ENCODE assay signal across 24 mouse cellular contexts in the genomic region with DNA sequence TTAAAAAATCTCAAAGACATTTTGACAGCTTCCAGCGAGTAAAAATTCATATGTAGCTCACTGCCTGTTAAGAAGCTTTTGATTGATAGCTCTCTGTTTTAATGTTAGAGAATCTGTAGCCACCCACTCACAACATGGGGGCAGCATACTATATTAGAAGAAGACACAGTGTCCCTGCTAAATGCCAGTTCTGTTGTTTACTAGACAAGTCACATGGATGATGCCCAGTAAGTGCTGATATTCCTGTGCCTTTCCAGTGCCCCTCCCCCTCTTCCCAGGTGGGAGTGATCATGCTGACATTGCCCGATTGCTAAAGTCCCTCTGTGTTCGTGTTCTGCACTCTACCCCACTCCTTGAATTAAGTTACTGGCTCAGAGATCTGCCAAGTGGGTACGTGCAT.
"Had no signal": no experiment of that assay in that cellular context is flagged by ENCODE, and none has a peak within 500 bp of the region (broad histone marks: within the 10 kb centered on the region; RNA-seq: fewer than 3 reads in every experiment).

No protein-coding gene starts in this region.

- H3K9me3 ChIP-seq: liver, embryonic 15.5 days; lung, embryonic 15.5 days; stomach, embryonic 15.5 days had no signal

- H3K27me3 ChIP-seq: limb, embryonic 13.5 days; liver, embryonic 12.5 days; liver, embryonic 15.5 days; lung, embryonic 15.5 days; megakaryocyte, embryonic 14.5 days; stomach, embryonic 15.5 days had no signal

- H3K4me1 ChIP-seq: liver, embryonic 15.5 days; megakaryocyte, embryonic 14.5 days had no signal

- H3K27ac ChIP-seq: left cerebral cortex, adult 2 months; limb, embryonic 13.5 days; liver, embryonic 12.5 days; liver, embryonic 15.5 days; lung, embryonic 15.5 days; midbrain, embryonic 10.5 days; midbrain, embryonic 13.5 days; neural tube, embryonic 13.5 days; stomach, embryonic 15.5 days had no signal

- H3K4me2 ChIP-seq: limb, embryonic 13.5 days; liver, embryonic 12.5 days; liver, embryonic 15.5 days; lung, embryonic 15.5 days; midbrain, embryonic 13.5 days; neural tube, embryonic 13.5 days; stomach, embryonic 15.5 days had no signal

- H3K4me3 ChIP-seq: left cerebral cortex, adult 2 months; limb, embryonic 10.5 days; limb, embryonic 13.5 days; liver, embryonic 12.5 days; liver, embryonic 15.5 days; lung, embryonic 15.5 days; megakaryocyte, embryonic 14.5 days; midbrain, embryonic 10.5 days; midbrain, embryonic 13.5 days; myocyte; neural tube, embryonic 13.5 days; stomach, embryonic 15.5 days had no signal

- H3K36me3 ChIP-seq: liver, embryonic 12.5 days; liver, embryonic 15.5 days; lung, embryonic 15.5 days; midbrain, embryonic 10.5 days; midbrain, embryonic 13.5 days; neural tube, embryonic 13.5 days; stomach, embryonic 15.5 days had no signal

- DNase-seq: kidney, adult 18-20 months; kidney, postnatal 10 days; kidney, postnatal 36 days; liver; lung, adult 18-20 months; lung, postnatal 10 days; lung, postnatal 36 days; right cerebral cortex, postnatal 4 days; thymus, postnatal 36 days had no signal

- H3K9ac ChIP-seq: limb, embryonic 13.5 days; liver, embryonic 12.5 days; liver, embryonic 15.5 days; lung, embryonic 15.5 days; midbrain, embryonic 13.5 days; neural tube, embryonic 13.5 days; stomach, embryonic 15.5 days had no signal

- ATAC-seq: inflammation-experienced regulatory T-cells, adult 6 months; intestine, embryonic 16.5 days; liver, embryonic 12.5 days; midbrain, embryonic 13.5 days; midbrain, embryonic 16.5 days had no signal
